Mouse (Mus musculus) forebrain, postnatal 0 days (tissue): ENCODE results near the gene Sbp. TPM values are rescaled to one million over a fixed set of nuclear protein-coding genes. Genes with fewer than 3 reads are reported as not detected.

ENCODE experiments used
- ATAC-seq: fragments of 200-750 bp; cut with Nextera tagmentation; 2 replicates; pipeline ENCODE4 v1.8.0; 2017; ENCODE audit warnings: mild to moderate bottlenecking, moderate library complexity
- DNase-seq: peaks from one replicate; pipeline ENCODE4 v3.0.0-alpha.2; 2015
- H3K27ac ChIP-seq: fragments of 300-500 bp; sonication (generic); 2 replicates; pipeline ENCODE4 v1.5.1; 2014; ENCODE audit warnings: low read depth, mild to moderate bottlenecking, antibody characterized with exemption, low read length, moderate library complexity, mixed read lengths
- H3K27me3 ChIP-seq: fragments of 300-500 bp; sonication (generic); 2 replicates; pipeline ENCODE4 v1.6.1; 2014; ENCODE audit warnings: mild to moderate bottlenecking, low read length, mixed read lengths; ENCODE audit not compliant: insufficient read depth
- H3K36me3 ChIP-seq: fragments of 300-500 bp; sonication (generic); 2 replicates; pipeline ENCODE4 v1.6.1; 2014; ENCODE audit warnings: mild to moderate bottlenecking, moderate library complexity; ENCODE audit not compliant: insufficient read depth
- H3K4me1 ChIP-seq: fragments of 300-500 bp; sonication (generic); 2 replicates; pipeline ENCODE4 v1.6.1; 2014; ENCODE audit warnings: antibody characterized with exemption; ENCODE audit not compliant: insufficient read depth
- H3K4me2 ChIP-seq: fragments of 300-500 bp; sonication (generic); 2 replicates; pipeline ENCODE4 v1.6.1; 2014; ENCODE audit warnings: low read depth, mild to moderate bottlenecking, moderate library complexity
- H3K4me3 ChIP-seq: fragments of 300-500 bp; sonication (generic); 2 replicates; pipeline ENCODE4 v1.5.1; 2014; ENCODE audit warnings: low read depth, low read length, mixed read lengths
- H3K9ac ChIP-seq: fragments of 300-500 bp; sonication (generic); 2 replicates; pipeline ENCODE4 v1.6.1; 2014; ENCODE audit warnings: mild to moderate bottlenecking
- H3K9me3 ChIP-seq: fragments of 300-500 bp; sonication (generic); 2 replicates; pipeline ENCODE4 v1.6.1; 2016; ENCODE audit warnings: low read length
- CTCF ChIP-seq: sonication (generic); IDR thresholded peaks from 2 replicates; pipeline ENCODE4 v1.5.1; 2016; ENCODE audit warnings: antibody characterized with exemption, control low read depth, low read depth
- WGBS: fragments of 180-500 bp; shearing (Covaris S2); extraction: QIAGEN DNeasy Blood & Tissue Kit; methylation state at CpG from one replicate; pipeline ENCODE4 v1.1.7; 2014; 5-methylcytosine and 5-hydroxymethylcytosine counted together
- polyA plus RNA-seq: library from polyadenylated mRNA; unstranded; fragments of >200 nt; fragmentation: Nextera tagmentation; extraction: Ambion mirVana; gene quantifications from 2 replicates; pipeline ENCODE4 v1.2.1, GENCODE M21; 2015
- total RNA-seq: library from RNA; depleted of rRNA; stranded (reverse); fragments of >200 nt; gene quantifications from 2 replicates; pipeline ENCODE4 v1.2.3, GENCODE M21; 2014

The Sbp gene
- total and polyA plus RNA-seq, 2 experiments from 2014 or later, result not detected

DNA sequence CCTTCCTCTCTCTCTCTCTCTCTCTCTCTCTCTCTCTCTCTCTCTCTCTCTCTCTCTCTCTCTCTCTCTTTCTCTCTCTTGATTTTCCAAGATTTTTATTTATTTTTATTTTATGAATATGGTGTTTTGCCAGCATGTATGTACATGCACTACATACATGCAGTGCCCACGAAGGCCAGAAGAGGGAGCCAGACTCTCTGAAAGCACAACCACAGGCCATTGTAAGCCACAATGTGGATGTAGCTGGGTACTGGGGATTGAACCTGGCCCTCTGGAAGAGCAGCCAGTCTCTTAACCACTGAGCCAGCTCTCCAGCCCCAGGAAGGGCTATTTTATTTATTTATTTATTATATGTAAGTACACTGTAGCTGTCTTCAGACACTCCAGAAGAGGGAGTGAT is 27.8 kb downstream of the Sbp start:
- ATAC-seq (no peak), DNase-seq (peak; percentile 67)
- no peaks in the 10 kb centered on the region for H3K4me1 ChIP-seq
- no peaks in the 10 kb centered on the region for H3K36me3 ChIP-seq
- no peak overlapping the region for H3K27ac ChIP-seq
- H3K9ac ChIP-seq, result no peak overlapping the region
- 3% methylated on average over 1 of the region's 1 CpGs for WGBS
- H3K4me2 ChIP-seq, result no peak overlapping the region
- peak; percentile 78 for TF ChIP-seq CTCF
- H3K27me3 ChIP-seq, result no peaks in the 10 kb centered on the region
- H3K9me3 ChIP-seq, result no peaks in the 10 kb centered on the region
- no peak overlapping the region for H3K4me3 ChIP-seq

DNA sequence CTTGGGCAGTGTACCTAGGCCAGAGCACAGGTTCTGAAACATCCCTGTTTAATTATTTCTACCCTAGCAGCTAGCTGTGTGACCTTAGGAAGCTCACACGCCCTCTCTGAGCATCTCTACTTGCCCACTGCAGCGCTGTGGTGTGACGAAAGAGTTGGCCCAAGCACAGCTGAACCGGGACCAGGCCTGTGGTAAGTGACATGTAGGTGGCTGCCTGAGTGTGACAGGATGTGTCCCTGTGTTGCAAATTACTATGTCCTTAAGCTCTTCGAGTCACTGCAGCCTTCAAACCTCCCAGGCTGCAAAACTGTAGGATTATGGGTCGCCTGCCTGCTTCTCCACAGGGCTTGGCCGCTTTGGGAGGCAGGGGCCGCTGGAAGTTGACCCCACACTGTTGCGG is 29.8 kb downstream of the Sbp start:
- no peak for TF ChIP-seq CTCF
- DNase-seq (no peak), ATAC-seq (no peak)
- Histone ChIP-seq H3K4me2 (no peak overlapping the region), H3K9me3 (no peaks in the 10 kb centered on the region), H3K27ac (no peak overlapping the region), H3K36me3 (no peaks in the 10 kb centered on the region), H3K4me1 (no peaks in the 10 kb centered on the region), H3K9ac (no peak overlapping the region), H3K27me3 (no peaks in the 10 kb centered on the region), H3K4me3 (no peak overlapping the region)
- whole genome bisulfite sequencing, result 84% methylated on average over 9 of the region's 9 CpGs

DNA sequence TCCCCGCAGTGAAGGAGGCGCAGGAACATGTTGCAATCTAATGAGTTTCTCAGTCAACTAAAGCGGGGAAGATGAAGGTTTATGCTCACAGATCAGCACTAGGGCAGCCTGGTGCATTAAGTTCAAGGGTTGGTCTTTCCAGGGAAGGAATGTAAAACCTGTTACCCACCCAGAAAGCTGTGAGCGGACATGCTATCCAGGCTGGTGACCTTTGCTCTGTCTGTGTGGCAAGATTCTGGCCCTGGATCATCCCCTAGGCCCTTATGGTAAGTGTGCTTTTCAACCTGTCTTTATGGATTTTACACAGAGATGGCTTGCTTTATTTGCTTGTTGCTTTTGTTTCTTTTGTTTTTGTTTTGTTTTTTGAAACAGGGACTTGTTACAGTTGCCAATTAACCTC is 35.2 kb downstream of the Sbp start:
- H3K27me3 ChIP-seq, result no peaks in the 10 kb centered on the region
- H3K4me3 ChIP-seq, result no peak overlapping the region
- 75% methylated on average over 4 of the region's 4 CpGs for WGBS
- no peak overlapping the region for H3K27ac ChIP-seq
- no peak overlapping the region for H3K9ac ChIP-seq
- ATAC-seq (no peak), DNase-seq (no peak)
- no peak for TF ChIP-seq CTCF
- H3K36me3 ChIP-seq, result no peaks in the 10 kb centered on the region
- H3K4me2 ChIP-seq, result no peak overlapping the region
- H3K4me1 ChIP-seq, result no peaks in the 10 kb centered on the region
- H3K9me3 ChIP-seq, result no peaks in the 10 kb centered on the region

DNA sequence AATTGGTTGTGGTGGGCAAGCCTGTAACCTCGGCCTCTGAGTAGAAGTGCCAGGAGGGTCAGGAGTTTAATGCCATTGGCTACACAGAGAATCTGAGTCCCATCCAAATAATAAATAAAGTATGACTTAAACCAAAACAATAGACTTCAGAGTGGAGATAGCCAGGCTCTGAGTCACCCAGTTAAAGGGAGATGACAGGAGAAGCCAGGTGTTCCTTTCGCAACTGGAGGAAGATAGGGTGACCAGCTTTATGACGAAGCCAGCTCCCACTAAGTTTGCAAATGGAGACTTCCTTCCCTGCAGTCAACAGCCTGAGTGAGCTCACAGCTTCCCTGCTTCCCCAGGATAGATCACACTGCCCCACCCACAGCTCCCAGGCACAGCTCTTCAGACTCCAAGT is 38.0 kb downstream of the Sbp start:
- H3K36me3 ChIP-seq, result no peaks in the 10 kb centered on the region
- no peak overlapping the region for H3K9ac ChIP-seq
- no peaks in the 10 kb centered on the region for H3K4me1 ChIP-seq
- no peaks in the 10 kb centered on the region for H3K27me3 ChIP-seq
- no peak overlapping the region for H3K4me2 ChIP-seq
- DNase-seq, result no peak
- no peak overlapping the region for H3K4me3 ChIP-seq
- ATAC-seq, result no peak
- TF ChIP-seq CTCF, result no peak
- no peak overlapping the region for H3K27ac ChIP-seq
- H3K9me3 ChIP-seq, result no peaks in the 10 kb centered on the region
- 81% methylated on average over 3 of the region's 3 CpGs for WGBS

DNA sequence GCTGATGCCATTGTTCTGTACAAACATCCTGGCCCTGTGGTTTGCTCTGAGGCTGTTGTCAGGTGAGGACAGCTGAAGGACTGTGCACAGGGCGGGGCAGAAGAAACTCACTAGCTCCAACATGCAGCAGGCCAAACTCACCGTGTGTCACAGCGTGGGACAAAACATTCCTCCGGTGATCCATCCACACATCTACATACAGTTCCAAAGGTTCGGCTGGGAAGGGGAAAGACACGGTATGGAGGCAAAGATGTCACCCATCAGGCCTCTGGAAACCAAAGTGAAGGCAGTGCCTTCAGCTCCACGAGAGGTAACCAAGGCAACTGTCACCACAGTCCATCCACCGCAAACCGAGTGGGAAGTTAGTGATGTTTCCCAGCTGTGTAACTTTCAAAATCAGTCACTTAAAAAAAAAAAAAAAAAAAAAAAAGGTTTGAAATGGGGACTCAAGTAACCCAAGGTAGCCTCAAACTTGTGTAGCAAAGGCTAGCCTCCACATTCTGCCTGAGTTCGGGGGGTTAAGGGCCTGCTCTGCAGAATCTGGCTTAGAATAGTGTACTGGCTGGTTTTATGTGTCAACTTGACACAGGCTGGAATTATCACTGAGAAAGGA is 38.9 kb downstream of the Sbp start, which contains the start of gene Prss30:
Gene Prss30, minus strand, starts transcription at position 270 of the 613 bp plus-strand sequence.
- Histone ChIP-seq H3K4me3 (no peak within 1 kb of the TSS), H3K36me3 (no peaks in the 10 kb centered on the region), H3K27me3 (no peaks in the 10 kb centered on the region), H3K9me3 (no peaks in the 10 kb centered on the region), H3K9ac (no peak within 1 kb of the TSS), H3K27ac (no peak within 1 kb of the TSS), H3K4me1 (no peaks in the 10 kb centered on the region), H3K4me2 (no peak within 1 kb of the TSS)
- TF ChIP-seq CTCF, result no peak
- ATAC-seq, result no peak
- WGBS, result 76% methylated on average over 10 of the region's 10 CpGs
- DNase-seq, result no peak

DNA sequence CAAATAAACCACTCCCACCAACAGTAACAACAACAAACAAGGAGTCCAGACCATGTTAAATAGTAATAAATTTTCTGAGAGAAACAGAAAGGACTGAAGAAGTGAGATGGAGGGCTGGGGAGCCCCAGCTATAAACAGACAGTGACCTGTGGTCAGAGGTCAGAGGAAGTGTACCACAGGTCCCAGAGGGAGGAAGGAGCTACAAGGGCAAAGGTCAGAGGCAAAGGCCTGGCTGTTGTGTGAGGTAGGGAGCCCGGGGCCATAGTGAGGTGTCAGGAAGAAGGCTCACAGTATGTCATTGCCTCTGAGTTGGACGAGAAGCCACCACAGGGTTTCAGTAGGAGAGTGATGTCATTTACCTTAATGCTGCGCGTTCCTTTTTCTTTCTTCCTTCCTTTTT is 41.4 kb downstream of the Sbp start:
- H3K4me1 ChIP-seq, result no peaks in the 10 kb centered on the region
- H3K27ac ChIP-seq, result no peak overlapping the region
- no peak overlapping the region for H3K4me3 ChIP-seq
- DNase-seq, result no peak
- no peaks in the 10 kb centered on the region for H3K9me3 ChIP-seq
- WGBS, result 73% methylated on average over 4 of the region's 4 CpGs
- ATAC-seq, result no peak
- TF ChIP-seq CTCF, result no peak
- no peak overlapping the region for H3K9ac ChIP-seq
- H3K36me3 ChIP-seq, result no peaks in the 10 kb centered on the region
- H3K27me3 ChIP-seq, result no peaks in the 10 kb centered on the region
- H3K4me2 ChIP-seq, result no peak overlapping the region

DNA sequence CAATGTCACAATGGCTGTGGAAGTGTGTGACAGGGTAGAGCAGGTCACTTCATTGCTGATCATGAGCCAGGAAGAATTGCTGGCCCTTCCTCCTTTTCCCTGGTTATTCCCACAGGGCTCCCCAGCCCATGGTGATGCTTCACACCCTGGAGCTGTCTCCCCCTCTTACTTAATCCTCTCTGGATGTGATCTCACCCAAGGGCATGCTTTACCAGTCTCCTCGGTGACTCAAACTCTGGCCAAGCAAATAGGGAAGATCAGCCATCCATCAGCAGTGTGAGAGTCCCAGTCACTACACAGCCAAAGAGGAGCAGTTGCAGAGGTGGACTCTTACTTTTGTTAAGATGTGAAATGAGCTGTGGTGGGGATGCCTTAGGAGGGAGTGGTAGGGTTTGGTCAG is 43.5 kb downstream of the Sbp start:
- Histone ChIP-seq H3K27ac (no peak overlapping the region), H3K9ac (no peak overlapping the region), H3K36me3 (no peaks in the 10 kb centered on the region), H3K4me2 (no peak overlapping the region), H3K4me3 (no peak overlapping the region), H3K9me3 (no peaks in the 10 kb centered on the region), H3K4me1 (no peaks in the 10 kb centered on the region), H3K27me3 (no peaks in the 10 kb centered on the region)
- WGBS, result 89% methylated on average over 1 of the region's 1 CpGs
- ATAC-seq (no peak), DNase-seq (no peak)
- TF ChIP-seq CTCF, result no peak

DNA sequence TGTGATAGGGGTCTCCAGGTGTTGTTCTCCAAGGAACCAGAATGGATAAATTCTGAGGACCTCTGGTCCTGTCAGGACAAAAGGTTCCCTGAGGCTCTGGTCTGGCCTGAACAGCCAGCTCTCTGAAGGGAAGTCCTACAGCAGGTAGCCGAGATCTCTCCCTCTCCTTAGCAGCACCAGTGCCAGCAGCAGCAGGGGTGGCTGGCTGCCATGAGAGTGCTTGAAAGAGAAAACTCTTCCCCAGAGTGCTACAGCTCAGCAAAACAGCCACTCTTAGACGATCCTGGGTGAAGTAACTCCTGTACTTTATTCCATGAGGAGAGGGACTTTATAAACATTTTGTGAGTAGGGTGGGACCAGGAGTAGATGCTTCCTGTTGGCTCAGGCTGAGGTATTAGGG is 48.3 kb downstream of the Sbp start:
- H3K27ac ChIP-seq, result no peak overlapping the region
- no peaks in the 10 kb centered on the region for H3K4me1 ChIP-seq
- H3K9ac ChIP-seq, result no peak overlapping the region
- H3K4me3 ChIP-seq, result no peak overlapping the region
- WGBS, result 34% methylated on average over 2 of the region's 2 CpGs
- H3K36me3 ChIP-seq, result no peaks in the 10 kb centered on the region
- H3K4me2 ChIP-seq, result no peak overlapping the region
- no peak for DNase-seq
- TF ChIP-seq CTCF, result no peak
- no peaks in the 10 kb centered on the region for H3K9me3 ChIP-seq
- H3K27me3 ChIP-seq, result no peaks in the 10 kb centered on the region
- ATAC-seq, result no peak
